Mouse (Mus musculus): Measurements from ENCODE around the gene Smr2.
"Not testable (repeated sequence)": the region's sequence is repeated elsewhere in the genome, so short reads cannot be mapped to it uniquely, and the experiment has no call there.

Gene Smr2

GRCm38 (mm10) chr5:88086256-88086655 lies at the start of gene Smr2:
Smr2 (plus strand) TSS chr5:88086556.
- DNase-seq: not testable (repeated sequence)

GRCm38 (mm10) chr5:88111430-88111829 lies 25.1 kb downstream of the Smr2 start, which contains the start of gene Gm11116:
Gm11116 (minus strand) TSS chr5:88111530.
- no peak for DNase-seq

GRCm38 (mm10) chr5:88153999-88154398 lies 67.6 kb downstream of the Smr2 start, which contains the start of gene Gm11115:
Gm11115 (minus strand) TSS chr5:88154099.
- no peak for DNase-seq
